Mouse (Mus musculus) WW6 (cell line): ENCODE data around the gene S100a11.
"Not testable (repeated sequence)": the region's sequence is repeated elsewhere in the genome, so short reads cannot be mapped to it uniquely, and the experiment has no call there.

ENCODE experiments used
- DNase-seq: peaks from one replicate; pipeline ENCODE4 v3.0.0-alpha.2; 2013; ENCODE audit warnings: low read depth, low spot score

S100a11 gene

DNA sequence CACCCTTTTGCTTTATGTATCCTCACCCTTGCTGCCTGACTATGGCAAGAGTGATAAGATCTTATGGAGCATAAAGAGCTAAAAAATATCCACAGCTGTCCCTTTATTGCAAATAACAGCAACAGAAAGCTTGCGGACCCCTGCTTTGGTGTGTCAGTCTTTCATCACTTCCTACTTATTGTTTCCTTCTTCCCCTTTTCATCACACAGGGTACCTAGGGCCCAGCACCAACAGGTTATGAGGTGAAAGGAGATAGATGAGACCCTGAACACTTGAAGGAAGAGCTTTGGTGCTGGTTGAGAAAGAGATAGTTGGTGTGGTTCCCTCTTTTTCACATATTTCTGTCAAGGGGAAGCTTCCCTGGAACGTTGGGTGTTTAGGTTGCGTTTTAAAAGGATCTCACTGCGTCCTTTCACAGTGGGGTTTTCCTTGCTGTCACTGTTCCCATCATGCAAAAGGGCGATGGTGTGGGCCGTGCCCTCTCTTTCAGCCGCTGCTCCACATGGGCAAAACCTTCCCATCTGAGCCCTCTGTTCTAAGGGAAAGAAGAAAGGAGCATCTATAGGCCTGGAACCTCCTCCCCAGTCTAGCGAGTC is 1.3 kb downstream of the S100a11 start:
- DNase-seq = no peak

DNA sequence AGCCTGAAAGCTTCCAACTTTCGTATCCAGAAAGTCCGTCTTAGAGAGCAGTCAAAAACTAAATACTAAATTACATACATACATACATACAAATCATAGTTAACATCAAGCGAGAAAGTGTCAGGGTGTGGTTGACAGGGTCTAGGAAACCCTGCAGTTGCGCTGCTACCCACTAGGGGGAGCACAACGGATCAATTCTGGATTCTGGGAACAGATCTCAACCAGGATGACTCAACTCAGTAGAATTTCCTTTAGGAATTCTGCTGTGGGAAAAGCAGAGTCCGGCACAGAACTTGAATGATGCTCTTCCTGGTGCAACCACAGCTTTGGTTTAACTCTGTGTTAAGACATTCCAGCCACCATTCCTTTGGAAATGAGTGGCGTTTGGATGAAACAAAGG is 2.3 kb downstream of the S100a11 start:
- DNase-seq = peak; percentile 48

DNA sequence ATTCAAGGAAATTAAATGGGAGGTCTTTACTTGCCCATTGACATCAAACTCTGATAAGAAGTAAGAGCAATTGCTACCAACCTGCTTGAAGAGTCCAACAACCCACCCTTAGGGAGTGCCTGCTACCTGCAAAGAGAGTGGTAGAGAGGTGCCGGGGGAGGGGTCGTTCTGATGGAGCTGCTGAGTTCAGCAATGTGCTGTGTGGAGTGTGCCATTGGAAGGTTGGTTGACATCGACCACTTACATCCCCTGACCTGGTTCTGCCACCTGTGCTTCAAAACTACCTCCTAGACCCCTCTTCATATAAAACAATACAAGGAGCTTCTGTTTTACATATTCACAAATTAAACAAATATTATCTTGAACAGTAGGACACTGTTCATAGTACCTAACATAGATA is 7.0 kb downstream of the S100a11 start:
- DNase-seq = no peak

DNA sequence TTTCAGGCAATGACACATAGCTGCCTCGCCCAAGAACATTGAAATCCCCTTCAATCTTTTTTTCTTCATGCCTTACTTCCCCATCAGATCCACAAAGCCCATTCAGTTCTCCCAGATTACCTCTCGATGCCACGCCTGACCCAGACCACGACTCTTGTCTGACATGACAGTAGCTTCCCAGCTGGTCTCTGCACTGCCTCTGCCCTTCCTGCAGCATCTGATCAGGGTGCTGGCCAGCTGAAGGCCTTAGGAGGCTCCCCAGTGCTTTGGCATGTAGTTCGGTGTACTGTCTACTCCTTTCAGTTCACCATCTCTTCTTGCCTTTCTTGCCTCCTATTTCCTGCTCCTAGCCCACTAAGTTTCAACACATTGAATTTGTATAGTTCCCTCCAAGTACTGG is 8.5 kb downstream of the S100a11 start:
- DNase-seq = no peak

DNA sequence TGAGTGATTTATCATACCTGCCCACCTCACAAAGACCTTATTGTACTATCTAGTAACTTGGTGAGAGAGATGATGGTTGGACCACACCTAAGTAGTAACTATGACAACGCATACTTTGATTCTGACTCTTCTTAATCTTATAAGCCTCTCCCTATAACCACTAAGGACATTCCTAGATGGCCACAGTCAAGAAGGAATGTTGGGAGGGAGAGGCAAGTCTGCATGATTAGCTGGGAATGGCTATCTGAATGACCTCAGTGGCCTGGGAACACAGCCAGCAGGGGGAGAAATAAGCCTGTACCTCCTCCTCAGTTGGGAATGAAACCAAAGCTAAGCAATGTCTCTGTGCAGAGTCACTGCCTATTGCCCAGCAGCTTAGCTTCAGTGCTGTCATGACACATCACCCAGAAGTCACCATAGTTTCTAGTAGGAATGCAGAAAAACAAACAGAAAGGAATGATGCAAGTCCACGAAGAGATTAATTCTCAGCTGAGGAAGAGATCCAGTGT is 16.8 kb downstream of the S100a11 start:
- DNase-seq = no peak

DNA sequence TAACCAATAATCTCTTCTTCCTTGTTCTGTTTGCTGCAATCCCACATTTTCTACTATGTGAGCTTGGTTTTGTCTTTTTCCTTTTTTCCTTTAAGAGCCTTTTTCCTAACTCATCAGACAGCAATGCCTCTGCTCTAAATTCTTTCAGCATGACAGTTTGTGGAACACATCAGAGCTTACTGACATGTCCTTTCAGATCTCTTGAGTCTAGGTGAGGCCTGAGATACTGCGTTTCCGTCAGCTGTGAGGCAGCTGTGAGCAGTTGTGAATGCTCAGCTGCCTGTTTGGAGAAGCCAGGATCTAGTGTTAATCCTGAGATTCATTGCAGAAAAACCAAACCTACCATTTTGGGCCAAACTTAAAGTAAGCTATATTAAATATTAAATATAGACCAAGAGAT is 18.2 kb downstream of the S100a11 start:
- DNase-seq = no peak

DNA sequence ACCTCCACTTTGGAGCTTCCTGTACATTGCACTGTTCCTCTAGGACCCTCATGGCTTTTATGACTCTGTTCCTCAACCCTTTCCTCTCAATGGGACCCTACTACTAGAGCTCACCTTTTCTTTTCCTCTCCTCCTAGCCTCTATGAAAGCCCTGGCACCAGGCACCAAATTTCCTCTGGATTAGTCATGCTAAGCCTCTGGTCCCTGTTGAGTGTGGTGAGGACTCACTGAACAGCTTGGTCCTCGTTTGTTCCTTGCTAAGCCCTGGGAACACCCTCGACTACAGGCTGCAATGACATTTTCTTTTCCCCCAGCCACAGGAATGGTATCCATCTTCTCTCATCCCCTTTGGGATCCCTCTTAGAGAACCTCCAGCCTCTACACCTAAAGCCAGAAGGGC is 21.2 kb downstream of the S100a11 start:
- DNase-seq = no peak

DNA sequence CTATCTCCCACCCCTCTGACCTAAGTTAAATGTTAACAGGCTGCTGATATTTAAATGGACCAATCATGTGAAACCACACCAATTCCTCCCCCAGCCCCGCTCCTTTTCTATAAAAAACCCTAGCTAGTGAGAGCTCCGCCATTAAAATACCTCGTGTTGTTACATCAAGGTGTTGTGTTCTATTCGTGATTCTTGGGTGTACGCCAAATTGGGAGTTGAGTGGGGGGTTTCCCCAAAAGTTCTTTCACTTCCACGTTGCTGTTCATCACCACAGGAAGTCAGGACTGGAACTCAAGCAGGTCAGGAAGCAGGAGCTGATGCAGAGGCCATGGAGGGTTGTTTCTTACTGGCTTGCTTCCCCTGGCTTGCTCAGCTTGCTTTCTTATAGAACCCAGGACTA is 23.9 kb downstream of the S100a11 start:
- DNase-seq = not testable (repeated sequence)

DNA sequence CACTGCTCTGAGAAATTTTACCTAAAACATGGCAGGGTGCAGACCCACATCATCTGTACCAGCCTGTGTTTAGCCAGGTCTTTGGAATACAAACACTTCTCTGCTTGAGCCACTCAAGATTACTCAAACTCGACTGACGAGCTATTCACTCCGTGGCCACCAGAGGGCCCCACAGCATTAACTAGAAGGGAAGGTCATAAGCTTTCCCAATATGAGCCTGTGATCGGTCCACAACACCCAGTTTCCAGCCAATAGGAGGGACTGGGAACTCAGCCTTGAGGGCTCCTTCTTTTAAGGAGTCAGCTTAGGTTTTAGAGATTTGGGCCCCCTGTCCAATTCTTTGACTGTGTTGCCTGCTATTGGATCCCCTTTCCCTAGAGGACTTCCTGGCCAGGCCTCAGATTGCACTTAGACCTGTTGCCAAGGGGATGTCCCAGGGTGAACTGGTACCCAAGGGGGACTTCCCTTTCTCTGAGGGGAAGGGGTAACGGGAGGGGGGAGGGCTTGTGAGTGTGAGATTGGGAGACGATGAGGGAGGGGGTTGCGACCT is 26.9 kb downstream of the S100a11 start:
- peak; percentile 61 for DNase-seq

DNA sequence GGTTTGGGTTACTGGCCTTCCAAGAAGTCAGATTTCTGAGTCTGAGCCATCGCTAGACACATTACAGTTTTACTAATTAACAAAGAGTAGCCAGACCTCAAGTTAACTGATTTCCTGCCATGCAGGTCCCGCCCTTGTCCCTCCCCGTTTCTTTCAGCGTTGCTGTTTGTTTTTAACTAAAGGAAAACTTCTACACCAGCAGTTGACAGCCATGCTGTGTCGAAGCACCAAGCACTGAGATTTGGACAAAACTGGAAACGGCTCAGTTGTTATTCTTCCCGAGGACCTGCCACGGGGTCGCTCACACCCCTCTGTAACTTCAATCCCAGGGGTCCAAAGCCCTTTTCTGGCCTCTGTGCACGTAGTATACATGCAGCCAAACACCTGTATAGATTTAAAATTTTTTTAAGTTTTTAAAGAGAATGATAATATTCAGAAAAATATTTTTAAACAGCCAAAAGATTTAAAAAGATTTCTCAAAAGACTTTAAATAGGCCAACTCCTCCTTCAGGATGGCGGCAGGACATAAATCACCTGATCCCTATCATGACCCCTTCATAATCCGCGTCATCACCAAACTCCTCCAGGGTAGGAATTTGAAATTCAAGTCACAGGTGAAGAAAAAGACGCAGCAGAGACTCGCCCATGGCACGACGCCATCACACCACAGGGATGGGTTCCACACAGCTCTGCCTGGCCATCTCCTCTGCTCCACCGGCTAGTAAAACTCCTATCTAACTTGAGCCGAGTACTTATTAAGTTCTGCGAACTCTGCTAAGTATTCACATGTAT is 27.7 kb downstream of the S100a11 start:
- DNase-seq = no peak

DNA sequence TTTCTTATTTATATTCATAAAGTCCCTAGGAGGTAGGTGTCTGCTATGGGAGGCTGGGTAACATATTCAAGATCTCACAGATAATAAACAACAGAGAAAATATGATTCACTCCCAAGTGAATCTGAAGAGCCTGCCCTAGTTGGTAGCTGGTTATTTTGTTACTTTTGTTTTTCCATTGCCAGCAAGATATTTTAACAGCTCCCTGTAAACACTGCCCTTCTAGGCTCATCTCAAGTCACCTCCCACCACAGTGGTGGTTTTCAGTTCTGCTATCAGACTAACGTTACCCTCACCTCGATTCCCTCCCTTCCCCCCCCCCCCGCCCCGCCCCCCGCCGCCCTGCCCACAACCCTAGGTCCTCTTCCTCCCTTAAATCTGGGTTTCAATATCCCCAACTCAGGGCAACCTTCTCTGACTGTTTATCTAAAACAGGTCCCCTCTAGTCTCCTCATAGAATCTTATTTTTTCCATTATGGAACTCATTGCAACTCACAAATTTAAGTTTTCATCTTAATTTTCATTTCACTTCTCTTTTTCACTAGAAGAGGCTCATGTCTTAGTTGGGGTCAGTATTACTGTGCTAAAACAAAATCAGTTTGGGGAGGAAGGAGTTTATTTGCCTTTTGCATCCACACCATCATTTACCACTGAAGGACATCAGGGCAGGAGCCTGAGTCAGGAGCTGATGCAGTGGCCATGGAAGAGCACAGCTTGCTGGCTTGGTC is 28.4 kb downstream of the S100a11 start:
- DNase-seq = no peak

DNA sequence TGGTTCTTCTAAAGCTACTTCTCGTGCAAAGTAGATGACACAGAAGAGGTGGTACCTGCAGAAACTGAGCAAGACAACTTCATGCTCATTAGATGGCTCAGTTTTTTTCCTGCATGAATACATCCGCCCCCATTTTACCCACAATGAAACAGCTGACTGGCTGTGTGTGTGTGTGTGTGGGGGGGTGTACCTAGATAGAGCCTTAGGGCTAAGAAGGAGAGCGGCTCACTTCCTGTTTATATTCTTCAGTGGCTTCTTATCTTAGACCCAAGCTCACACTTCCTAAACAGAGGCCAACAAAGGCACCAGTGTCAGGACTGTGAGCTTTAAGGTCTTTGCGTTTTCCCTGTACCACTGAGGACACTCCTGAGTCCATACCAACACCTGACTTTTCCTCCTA is 29.7 kb downstream of the S100a11 start:
- DNase-seq = no peak

DNA sequence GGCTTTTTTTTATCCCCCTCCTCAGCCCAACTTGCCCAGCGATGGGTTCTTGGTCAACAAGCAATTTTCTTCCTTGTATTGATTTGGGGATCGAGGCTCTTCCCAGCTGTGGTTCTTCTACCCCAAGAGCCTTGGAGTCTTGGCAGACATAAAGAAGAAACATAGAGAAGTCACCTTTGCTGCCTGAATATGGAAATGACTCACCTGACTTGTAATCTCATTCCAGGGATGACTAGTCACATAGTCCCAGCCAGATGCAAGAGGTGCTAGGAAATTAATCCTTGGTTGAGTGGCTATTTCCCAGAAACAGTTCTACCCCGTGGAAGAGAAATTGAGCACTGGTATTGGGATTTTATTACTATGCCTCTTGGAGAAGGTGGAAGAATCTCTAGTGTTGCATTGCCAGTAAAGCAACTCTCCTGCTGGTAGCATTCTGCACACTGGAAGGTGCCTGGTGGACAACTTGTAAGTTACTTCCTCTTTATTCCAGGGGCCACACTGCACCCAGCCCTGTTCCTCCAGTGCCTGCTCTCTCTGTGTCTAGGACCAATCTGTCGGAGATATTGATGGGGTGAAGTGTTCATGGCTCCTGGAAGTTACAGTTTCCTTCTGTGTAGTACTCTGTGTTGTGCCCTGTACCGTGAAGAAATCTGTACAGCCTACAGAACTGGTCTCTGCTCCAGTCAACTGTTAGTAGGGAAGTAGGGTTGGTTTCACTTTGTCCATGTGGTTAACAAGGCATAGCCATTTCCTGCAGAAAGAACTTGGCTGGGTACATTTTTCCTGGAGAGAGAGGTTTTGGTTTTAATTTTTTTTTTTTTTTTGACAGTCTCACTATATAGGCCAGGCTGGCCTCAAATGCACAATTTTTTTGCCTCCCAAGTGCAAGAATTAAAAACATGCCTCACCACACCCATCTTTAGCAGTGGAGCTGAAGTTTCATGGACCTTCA is 31.9 kb downstream of the S100a11 start:
- no peak for DNase-seq

DNA sequence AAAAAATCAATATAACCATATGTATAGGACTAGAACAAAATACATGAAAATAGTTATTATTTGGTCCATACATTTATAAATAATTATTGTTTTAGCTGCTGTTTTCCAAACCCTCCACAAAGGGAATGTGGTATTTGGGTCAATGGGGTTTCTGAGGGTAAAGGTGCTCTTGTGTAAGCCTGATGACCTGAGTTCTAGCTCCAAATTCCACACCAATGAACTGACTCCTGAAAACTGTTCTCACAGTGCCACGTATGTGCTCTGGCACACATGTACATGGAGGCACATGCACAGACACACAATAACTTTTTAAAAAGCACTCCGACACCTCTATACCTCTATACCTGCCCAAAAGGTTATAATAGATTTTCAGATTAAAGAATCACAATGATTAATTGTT is 33.0 kb downstream of the S100a11 start:
- DNase-seq = no peak

DNA sequence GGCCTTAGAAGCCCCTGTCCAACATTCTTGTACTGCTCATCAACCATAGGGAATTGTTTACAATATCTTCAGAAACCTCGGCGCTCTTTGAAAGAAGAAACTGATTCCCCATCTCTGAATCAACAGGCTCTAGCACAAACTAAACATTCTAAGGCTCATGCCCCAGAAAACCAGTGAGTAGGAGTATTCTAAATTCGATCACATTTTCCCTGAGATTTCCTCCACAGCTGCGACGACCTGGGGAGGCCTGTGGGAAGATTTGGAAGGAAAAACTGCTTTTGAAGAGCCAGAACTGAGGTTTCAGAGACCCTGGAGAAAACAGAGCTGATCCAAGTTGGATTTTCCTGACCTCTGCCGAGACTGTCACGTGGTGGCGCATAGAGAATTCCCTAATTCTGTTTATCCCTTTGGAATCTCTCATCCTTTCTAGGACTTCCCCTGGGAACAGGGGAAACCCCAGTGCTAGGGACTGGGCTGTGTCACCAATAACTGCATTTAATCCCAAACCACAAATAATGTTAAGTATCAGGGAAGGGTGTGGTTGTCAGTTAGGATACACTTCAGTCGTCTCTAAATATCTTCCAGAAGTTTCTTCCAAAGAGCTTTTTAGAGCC is 33.6 kb downstream of the S100a11 start:
- DNase-seq = no peak

DNA sequence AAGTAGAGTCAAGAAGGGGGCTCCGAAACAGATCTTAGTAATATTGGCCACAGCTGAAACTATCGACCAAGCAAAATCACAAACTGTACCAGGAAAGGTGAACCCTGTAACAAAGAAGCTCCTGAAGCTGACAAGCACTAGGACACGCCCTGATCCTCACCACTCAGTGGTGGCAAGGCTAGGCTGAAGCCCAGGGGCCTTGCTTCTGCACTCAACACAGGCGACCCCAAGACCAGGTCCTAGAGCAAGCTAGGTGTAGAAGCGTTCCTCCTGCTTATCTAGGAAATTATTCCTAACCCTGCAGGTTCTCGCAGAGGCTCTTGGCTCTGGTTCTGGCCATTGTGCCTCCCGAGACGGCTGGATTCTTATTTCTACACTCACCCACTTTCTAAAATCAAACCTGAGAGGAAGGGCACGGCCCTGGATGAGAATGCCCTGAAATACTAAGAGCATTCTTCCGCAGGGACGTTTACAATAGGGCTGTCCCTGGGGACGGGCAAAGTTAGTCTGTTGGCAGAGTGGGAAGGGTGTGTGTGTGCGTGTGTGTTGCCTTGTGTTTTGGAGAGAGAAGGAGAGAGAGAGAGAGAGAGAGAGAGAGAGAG is 34.2 kb downstream of the S100a11 start:
- DNase-seq = no peak

DNA sequence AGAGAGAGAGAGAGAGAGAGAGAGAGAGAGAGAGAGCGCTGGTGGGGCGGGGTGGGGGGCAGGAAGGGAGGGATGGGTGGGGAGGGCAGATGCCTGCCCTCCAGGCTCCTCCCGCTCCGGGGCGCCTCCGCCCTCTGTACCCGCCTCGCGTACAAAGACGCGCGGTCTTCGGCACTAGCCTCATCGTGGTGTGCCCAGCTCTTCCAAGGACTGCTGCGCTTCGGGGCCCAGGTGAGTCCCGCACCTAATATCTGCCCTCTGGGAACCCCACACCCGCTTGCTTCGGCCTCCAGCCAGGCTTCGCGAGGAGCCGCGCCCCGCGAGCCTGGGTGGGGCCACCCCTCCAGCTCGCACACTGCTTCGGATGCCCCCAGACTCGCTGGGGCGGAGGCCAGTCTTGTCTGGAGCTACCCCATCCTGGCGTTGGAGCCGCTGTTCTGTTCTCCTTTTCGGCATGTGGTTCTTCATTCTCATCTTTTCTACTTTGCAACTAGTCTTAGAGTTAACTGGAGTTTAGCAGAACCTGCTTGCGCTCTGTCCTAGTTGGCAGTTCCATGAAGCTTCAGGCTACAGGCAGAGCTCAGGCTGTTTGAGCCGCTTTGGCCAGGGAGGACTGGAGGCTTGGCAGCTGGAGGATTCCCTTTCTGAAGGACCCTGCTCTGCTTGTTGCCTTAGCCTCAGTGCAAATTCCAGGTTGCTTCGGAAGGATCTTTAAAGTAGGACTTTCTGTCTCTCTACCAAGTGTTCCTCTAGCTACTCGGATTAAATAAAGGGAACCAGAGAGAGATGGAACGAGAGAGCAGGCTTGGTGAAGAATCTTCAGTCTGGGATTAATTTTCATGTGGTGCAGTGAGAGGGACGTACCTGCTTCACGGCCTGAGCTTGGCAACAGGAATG is 34.9 kb downstream of the S100a11 start, which contains the start of gene S100a10:
Gene S100a10, plus strand, starts transcription at position 100 of the 897 bp plus-strand sequence.
- DNase-seq = no peak

DNA sequence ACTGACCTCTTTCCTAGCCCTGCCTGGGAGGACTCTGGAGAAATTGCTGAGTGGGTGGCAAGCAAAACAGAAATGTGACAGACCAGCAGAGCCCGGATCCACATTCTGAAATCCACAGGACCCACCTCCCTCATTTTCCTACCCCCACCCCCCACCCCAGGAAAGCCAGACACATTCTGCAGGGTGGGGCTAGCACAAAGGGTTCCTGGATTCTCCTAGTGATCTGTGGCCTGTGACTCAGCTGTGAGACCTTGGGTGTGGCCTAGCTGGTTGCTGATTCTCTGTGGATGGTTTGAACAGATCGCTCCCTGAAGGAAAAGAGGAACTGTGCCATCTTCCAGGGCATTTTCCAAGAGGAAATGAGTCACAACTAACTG is 35.6 kb downstream of the S100a11 start:
- DNase-seq = no peak

DNA sequence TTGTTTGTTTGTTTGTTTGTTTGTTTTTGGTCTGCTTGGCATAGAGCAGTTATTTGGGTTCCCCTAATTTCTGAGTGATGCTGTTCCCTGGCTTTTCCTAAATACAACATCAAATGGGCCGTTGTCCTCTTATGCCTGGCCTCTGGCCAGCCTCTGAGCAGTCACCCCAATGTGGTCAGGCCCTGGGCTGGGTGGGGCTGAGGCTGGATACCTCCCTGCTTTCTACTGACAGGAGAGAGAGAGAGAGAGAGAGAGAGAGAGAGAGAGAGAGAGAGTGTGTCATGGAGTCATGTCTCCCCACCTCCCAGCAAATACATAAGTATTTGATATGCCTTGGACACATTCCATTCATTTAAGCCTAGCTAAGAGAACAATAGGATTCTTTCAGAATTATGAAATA is 36.3 kb downstream of the S100a11 start:
- DNase-seq = no peak
